Mouse (Mus musculus): ENCODE measurements at regions not wholly inside any gene's neighbourhood (a gene's known extent, or its start where the extent isn't known, plus 50 kb on each side); places are given as distances from the start of the nearest gene placed in this dataset.
"Not testable (repeated sequence)": the region's sequence is repeated elsewhere in the genome, so short reads cannot be mapped to it uniquely, and the experiment has no call there.

DNA sequence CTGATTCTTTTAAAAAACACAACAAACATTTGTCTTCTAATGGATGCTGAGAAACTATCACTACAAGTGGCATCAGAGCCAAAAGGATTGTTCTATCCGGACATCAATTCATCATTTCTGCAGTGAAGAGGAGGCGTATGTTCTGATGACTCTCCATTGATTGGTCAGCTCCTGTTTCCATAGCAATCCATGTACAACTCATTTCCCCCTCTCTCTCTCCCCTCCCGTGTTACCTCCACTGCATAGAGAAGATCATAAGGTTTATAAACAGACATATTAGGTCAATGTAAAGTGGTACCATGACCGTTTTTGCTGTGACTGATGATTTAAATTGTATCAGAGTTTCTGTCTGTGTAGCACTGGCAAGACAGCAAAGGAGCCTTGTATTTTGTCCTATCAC is 76.2 kb upstream of the Gap43 start:
- intact Hi-C loops (cut with DNase I) = no loop called here
- DNase-seq = no peak

- intact Hi-C loops (cut with DNase I); DNase-seq: not testable (repeated sequence)
Observed at GRCm38 (mm10) chr16:42412031-42412430, 71.6 kb upstream of the Gap43 start.

DNA sequence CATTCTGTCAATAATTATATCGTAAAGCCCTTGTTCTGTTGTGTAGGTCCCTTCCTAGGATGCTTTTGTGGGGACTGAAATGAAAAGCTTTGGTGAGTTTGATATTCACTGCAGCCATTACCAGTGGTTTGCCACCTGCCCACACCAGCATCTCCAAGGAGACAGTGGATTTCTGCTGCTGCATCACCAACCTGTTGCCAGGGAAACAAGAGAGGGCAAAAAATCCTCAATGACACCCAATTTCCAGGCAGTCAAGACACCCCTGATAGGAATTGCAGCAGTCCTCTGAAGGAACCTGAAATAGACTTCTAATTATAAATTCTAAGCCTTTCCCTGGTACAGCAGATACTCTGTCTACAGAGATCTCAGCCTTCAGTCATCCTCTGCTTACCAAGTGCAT is 56.1 kb upstream of the Gap43 start:
- intact Hi-C loops (cut with DNase I) = no loop called here
- DNase-seq = no peak
